Mouse (Mus musculus): ENCODE data around the gene Phpt1. TPM values are rescaled to one million over a fixed set of nuclear protein-coding genes. Genes with fewer than 3 reads are reported as not detected.

Gene Phpt1
- polyA plus RNA-seq, 3 experiments from 2014 or later, result 37.0 to 64.3 (median 56.2) TPM

DNA sequence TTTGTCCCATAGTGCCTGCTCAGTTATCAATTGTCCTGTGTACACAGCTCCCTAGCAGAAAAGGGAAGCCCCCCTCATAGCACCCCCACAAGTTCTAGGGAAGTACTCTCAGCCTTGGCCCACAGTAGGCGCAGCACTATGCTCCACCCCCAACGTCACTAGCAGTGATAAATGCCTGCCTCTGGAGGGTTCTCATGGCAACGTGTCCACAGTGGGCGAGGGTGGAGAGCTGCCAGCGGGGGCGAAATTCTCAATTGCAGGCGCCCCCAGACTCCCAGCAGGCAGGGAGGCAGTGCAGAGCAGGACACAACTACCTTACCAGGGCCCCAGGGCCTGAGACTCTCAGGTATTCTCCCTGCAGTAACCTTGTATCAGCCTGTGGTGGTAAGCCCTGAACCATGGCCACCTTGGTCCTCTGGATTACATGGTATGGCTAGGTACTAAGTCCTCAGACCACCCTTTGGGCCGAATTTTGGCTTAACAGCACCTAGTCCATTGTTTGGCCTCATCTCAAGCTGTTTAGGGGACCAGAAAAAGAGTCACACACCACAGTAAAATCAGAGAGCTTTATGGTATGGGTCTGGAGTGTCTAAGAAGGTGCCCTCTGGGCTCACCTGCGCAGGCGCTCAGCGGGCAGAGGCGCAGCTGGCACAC is 7.6 kb upstream of the Phpt1 start:
- no peak for ATAC-seq

DNA sequence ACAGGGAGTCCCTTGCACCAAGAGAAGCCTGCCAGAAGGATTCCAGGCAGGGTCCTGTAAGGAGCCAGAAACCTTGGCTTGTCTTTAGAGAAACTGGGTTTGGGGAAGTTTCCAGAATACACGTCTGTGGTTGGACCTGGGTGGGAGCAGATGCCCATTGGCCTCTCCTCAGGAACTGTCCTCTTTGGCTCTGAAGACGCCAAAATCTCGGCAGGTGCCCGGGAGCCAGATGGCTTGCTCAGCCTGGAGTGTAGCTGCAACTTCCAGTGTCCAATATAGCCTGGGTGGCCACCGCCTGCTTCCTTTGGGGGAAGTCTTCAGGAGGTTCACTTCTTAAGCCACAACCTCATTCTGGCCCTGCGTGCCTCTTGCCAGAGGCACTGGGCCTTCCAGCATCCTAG is 6.9 kb upstream of the Phpt1 start:
- ATAC-seq, result no peak

DNA sequence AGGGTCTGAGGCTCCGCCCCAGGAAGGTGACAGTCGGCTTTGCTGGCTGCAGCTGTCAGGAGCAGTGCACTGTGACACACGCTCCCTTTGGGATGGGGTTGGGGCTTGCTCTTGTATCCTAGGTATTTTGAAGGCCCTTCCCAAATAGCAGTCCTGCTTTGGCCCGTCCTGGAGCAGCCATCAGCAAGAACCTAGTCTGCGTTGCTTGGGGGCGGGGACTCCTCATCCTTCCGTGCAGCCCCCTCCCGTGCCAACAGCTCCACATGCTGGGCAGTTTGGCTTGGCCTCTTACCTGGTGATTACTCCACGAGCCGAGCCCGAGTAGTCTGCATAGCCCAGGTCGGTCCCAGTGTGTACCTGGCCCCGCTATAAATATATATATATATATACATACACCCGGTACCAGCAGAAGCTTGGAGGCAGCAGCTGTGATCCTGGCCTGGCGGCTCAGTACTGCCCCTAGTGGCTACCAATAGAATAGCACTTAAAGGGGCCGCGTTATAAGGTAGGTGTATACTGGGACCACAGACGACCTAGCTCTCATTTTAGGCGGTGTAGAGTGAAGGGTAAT is 6.4 kb upstream of the Phpt1 start, which contains the start of gene Ajm1:
Ajm1 (minus strand) TSS at position 464 of the 571 bp plus-strand sequence.
- peak; percentile 73 for ATAC-seq

DNA sequence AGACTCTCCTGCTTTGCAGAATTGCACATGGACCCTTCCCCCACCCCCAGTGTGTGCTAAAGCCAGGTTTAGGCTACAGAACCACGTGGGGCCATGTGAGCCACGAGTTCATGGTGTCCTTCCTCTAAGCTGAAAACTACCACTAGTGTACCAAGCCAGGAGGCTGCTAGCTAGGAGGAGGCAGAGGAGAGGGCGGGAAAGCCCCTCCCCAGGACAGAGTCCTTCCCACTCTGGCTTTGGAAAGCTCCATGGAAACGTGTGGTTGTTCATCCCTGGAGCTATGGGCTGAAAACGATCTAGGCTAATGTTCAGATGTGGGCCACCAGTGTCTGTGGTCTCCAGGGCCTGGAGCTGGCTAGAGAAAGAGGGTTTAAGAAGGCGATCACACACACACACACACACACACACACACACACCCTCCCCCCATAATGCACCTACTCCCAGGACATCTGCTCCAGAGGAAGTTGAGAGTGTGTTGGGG is 5.6 kb upstream of the Phpt1 start:
- ATAC-seq, result no peak

DNA sequence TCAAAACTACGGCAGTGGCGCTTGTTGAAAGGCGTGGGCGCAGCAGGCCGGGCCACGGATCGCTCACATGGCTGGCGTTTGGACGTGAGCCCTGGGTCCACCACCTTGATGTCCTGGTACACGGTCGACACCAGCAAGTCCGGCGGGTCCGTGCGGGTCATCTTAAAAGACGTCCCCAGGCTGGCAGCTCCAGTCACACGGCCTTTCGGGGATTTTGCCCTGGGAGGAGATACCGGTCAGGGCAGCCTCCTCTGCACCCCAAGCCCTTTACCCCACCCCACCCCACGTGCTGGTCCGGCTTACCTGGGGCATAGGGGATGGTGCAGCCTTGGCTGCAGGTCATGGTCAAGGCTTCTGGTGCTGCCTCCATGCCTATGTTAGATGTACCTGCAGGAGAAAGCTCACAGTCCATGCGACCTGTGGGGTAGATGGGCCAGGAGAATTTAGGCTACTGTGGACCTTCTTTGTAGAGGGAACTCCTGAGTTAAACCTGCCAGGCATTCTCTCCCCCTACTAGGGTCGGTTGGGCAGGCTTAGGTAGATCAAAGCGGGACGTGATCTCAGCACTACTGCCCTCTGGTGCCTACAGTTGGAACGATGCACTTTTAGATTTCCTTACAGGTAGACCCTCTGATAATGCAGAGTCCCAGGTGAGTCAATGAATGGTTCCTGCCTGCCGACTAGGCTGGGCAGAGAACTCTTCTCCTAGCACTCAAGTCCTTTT is 4.9 kb upstream of the Phpt1 start:
- peak; percentile 57 for ATAC-seq

DNA sequence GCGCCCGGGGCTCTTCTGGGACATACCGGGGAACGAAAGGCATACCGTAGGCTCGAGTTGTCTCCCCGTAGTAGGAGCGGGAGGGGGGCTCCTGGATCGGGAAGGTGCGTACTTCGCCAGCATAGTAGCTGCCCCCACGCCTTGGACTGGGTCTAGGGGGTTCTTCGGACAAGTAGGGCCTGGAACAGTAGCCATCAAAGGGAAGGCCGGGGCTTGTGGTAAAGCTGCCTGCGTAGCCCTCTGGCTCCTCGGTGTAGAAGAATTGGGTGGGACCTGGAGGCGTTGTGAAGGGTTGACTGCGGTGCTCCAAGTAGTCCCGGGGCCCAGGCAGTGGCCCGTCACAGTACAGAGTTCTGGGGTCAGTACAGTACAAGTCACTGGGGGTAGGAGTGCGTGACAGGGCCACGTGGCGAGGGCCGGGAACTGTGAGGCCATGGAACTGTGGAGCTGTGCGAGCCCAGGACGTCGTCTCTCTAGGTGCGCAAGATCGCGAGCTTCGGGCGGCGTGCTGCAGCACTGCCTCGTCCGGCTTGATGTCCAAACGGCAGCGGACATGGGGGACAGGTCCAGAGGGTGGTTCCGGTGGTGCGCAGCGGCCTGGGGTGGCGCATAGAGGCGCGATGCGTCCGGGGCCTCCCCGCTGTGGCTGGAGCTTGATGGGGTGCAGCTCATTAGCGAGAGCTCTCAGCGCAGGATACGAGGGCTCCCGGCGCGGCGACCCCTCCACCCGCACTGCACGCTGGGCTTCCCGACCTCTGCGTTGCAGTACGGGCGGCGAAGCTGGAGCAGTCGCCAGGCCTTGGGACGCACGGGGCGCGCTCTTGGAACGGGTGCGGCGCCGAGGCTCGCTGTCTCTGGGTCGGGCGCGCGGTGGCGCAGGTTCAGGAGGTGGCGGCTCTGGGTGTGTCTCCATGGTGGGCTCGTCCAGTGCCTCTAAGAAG is 4.0 kb upstream of the Phpt1 start:
- no peak for ATAC-seq

DNA sequence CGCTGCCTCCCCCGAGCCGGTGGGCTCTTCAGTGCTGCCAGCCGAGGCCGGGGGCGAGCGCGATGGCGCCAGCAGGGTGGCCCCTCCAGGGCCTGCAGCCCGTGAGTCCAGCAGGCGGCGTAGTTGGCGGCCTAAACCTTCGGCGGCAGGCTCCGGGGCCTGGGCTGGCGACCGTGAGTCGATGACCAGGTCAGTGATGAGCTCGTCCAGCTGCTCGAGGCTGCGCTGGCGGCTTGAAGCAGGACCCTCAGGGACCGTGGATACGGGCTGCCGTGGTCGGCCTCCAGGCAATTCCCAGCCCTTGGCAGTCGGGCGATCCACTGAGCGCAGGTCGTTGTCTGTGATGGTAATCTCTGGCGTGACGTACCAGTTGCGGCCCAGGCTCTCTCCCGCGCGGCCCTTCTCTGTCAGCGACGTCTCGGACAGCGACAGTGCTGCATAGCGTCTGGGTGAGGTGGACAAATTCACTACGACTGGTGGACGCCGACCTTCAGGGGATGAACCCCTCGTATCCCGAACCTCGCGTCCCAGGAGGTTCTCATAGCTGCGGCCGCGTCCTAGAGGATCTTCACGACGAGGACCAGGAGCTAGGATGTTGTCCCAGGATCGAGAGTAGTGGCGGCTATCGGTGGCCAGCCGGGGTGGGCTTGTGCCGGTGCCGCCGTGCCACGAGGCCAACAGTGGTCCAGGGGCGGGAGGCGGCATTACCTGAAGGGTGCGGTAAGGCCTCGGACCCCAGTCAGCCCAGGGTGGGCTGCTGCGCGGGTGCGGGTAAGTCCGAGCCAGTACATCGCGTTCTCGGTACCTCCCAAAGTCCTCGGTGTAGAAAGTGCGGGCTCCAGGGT is 3.1 kb upstream of the Phpt1 start:
- no peak for ATAC-seq

DNA sequence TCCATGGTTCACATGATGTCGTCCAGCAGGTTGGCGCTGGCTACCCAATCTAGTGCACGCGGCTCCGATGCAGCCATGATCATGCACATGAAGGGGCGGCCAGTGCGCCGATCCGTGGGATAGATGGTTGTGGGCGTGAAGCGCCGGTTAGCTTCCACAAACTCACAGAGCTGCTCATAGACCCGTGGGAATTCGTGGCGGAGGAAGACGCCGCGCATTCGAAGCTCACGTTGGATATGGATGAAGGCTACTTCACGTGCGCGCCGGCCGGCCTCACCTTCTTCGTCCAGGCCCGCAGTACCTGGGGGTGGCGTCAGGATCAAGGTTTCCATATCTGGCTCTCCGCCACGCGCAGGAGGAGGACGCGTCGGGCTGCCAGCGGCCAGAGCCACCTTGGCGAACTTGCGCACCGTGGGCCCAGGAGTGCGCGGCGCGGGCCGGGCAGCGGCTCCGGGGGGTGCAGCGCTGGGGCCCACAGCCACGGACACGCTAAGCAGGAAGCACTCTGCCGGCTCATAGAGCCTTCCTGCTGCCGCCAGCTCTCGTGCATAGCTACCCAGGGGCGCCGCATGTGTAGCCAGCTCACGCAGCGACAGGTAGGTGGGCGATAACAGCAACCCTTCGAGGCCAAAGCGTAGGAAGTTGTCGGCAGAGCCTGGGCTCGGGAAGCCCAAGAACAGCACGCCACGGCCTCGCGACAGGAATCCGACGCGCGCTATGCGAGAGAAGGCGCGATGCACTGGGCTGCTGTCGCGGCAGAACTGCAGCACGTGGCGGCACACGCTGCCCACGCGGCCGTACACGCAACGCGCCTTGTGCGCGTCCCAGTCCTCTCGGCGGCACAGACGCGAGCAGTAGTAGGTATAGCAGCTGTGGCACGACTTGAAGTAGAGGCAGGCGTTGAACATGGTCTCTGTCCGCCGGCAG is 2.2 kb upstream of the Phpt1 start:
- no peak for ATAC-seq

DNA sequence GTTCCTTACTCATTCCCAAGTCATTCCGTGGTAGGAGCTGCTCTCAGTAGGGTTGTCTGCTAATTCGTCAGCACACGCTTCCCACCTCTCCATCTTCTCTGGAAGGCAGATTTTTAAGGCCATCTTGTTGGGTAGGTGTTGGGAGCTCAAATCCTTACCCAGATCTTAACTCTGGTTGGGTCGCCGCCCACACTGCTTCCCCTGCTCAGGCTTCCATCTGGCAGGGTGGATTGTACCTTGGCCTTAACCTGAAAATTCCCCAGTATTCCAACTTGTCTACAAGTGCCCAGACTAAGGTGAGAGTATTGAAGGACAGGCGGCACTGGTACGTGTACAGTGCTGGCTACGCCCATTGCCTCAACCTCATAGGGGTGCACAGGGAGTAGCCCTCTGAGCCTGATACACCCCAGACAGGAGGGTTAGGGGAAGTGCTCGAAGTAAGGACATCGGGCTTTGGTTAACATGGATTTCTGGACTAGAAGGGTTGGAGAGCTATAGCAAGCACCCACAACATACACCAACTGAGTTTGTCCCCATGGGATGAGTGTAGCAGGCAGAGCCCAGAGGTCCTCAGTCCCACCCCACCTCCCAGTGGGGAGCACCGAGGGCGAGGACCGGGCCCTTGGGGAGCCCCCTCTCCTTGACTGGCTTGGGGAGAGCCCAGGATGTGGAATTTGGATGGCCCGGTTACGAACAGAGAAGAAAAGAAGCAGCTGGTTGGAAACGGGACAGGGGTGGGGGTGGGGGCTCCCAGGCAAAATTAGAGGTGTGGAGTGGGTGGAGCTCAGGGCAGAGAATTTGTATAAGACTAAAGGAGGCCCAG is 1.2 kb upstream of the Phpt1 start:
- ATAC-seq, result no peak

DNA sequence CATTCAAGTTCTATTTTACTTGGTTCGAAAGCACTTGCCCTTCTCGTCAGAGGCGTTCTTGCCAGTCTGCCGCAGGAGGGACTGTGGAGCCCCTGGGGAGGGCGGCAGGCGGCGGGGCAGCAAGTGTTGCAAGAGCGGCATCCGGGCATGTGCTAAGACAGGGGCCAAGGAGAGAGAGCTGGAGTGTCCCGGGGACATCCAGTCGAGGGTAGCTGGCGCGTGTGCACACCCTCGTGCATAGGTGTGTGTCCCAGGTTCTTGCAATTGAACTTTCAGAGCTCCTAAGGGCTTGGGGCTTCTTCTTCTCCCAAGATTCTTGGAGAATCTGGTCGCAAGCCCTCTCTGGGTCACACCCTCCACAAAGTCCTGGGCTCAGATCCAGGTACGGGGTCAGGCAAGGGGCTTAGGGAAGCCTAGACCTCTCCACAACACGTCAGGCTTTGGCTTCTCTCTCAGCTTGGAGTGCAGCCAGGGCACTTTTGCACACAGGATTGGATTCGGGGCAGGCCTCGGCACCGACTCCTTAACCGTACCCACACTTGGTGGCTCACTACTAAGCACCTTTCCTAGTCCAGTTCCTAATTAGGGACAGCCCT is 506 bp upstream of the Phpt1 start:
- no peak for ATAC-seq

DNA sequence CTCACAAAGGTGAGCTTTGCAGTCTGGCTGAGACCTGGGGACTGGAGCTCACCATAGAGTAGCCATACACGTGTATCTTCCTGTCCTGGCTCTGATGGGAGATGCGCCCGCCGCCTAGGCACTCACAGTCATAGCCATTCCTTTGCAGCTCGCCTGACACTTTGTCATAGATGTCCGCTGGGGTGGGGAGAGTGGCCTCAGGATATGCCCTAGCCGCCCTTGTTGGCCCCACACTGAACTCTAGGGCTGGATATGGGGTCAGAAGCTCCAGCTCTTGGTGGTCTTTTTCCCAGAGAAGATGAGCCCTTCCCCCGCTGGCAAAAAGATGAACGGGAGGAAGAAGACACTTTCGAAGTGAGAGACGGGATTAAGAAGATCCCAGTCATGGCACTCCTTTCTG is 888 bp downstream of the Phpt1 start:
- ATAC-seq, result no peak

DNA sequence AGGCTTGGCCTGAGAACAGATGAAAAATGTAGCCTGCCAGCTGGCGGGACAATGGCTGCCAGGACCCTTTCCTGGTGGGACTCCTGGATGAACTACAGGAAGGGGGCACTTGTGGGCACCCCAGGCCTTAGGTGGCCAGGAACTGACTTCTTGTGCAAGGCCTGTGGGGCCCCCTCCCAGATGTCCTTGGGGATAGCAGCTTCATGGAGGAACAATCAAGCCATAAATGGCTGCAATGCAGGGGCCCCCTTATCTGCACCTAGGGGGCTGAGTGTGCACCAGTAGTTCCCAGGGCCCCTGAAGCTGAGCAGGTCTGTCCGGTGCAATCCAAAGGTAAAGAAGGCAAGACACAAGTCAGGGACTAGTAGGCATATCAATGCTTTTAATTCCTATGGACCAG is 2.0 kb downstream of the Phpt1 start:
- ATAC-seq, result no peak

DNA sequence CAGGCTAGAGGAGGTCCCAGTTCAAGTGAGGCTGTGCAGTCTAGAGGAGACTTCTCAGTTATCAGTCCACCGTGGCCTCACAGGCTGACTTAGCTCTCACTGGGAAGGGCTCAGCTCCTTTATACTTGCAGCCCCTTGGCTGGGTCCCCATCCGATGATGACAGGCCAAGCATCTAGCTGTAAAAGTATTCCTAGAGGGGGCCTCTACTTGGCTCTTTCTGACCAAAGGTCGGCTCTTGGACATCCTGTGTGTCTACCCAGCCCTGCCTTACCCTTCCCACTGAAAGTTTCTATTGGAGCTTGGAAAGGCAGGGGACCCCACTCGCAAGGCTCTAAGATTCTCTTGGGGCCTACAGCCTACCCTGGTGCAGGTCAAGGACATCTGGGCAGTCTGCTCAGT is 3.8 kb downstream of the Phpt1 start:
- ATAC-seq, result no peak

DNA sequence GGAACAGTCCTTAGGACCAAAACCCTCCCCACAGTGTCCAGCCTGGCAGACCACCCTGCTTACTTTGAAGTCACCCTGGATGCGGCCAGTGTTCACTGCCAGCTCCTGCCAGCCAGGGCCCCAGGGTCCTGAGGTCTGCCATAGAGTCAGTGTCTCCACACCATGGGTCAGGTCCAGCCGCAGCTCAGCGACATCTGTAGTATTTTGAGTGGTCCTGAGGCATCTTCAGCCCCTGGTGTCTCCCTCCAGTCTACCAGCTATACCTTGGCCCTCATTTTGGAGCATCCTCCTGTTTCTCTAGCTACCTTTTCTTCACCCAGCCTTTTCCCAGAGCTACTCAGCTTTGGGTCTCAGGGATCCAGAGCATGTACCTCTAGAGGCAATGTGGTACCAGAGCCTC is 5.7 kb downstream of the Phpt1 start:
- no peak for ATAC-seq

DNA sequence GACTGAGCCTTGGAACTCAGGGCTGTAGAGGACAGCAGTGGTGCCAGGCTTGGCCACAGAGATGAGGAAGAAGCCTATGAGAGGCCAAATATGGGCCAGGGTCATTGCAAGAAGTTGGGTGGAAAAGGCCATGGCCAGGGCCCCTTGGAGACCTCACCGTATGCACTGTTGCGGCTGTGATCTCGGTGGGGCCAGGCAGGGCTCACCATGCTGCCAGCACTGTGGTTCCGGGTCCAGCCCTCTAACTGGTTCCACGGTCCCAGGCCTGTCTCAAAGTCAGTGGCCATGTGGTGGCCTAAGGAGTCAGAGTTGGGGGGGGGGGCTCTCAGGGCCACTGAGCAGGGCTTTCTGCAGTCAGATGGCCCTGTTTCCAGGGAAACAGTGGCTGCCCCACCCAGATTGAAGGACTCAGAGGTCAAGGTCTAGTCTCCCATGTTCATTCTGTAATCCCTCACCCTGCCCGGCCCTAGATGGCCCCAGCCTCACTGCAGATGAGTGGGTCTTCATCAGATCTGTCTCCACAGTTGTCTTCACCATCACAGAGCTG is 6.5 kb downstream of the Phpt1 start:
- ATAC-seq, result no peak

DNA sequence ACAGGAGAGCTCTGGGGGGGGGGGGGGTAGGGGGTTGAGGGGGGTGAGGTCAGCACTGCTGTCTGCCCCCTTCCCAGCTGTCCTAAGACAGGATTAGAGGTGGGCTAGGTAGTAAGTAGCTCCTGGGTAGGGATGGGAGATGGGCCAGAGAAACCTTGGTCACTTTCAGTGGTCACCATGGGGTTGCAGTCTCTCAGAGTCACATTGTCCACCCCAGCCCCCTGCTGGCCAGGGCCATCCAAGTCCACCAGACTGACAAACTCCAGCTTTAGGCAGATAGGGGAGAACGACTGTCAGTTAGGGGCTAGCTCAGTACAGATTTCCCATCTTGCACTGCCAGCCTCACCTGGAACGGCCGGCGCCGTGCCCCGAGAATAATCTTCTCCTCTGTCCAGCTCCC is 8.5 kb downstream of the Phpt1 start:
- no peak for ATAC-seq

DNA sequence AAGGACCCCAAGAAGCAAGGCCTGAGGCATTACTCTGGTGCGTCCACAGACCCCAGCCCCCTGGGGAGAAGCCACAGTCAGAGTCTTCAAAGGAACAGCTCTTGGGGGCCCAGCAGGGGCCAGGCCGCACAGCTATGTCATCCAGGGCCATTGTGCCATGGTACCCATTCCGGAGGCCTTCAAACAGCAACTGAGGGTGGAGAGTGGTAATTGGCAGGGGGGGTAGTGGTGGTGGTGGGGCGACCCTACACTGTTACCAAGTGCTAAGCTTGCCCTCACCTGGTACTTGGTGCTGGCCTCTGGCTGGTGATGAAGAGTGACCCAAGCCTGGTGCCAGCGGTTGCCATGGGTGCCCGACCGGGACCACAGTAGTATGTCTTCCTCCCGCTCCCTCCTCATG is 9.3 kb downstream of the Phpt1 start:
- ATAC-seq, result no peak

DNA sequence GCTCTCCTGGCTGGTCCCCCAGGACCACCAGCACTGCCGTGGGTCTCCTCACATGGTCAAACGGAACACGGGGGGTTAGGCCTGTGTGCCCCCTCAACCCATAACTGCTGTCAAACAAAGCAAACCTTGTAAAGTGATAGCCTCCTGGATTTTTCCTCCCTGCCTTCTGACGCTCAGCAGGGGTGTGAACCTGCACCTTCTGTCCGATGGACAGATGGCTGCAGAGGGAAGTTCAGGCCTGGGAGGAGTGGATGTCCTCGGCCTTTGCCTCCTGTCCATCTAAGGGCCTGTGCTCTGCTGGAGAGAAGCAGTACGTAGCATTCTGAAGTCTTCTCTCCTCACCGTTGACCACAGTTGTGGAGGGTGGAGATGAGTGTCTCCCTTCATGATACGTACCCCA is 13.1 kb downstream of the Phpt1 start:
- ATAC-seq, result no peak

DNA sequence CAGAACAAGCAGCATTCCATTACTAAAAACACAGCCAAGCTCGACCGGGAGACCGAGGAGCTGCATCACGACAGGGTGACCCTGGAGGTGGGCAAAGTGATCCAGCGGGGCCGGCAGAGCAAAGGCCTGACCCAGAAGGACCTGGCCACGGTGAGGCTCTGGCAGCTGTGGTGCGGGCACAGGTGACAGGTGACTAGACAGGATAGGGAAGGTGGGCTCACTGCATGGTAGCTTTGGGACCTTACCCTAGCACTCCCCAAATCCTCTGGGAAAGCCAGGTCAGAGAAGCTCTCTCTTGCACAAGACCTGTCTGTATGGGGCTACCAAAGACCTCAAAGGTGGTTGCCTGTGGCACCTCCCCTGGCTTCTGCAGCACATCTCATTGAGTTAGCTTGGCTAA is 14.5 kb downstream of the Phpt1 start:
- ATAC-seq, result no peak
